Mouse (Mus musculus) cerebellum, adult 18-20 months (tissue): ENCODE measurements at regions not wholly inside any gene's neighbourhood (a gene's known extent, or its start where the extent isn't known, plus 50 kb on each side); places are given as distances from the start of the nearest gene placed in this dataset.
"Not testable (repeated sequence)": the region's sequence is repeated elsewhere in the genome, so short reads cannot be mapped to it uniquely, and the experiment has no call there.

ENCODE experiments used
- DNase-seq, 2 experiments: peaks; one replicate each; pipeline ENCODE4 v3.0.0; 2021

DNA sequence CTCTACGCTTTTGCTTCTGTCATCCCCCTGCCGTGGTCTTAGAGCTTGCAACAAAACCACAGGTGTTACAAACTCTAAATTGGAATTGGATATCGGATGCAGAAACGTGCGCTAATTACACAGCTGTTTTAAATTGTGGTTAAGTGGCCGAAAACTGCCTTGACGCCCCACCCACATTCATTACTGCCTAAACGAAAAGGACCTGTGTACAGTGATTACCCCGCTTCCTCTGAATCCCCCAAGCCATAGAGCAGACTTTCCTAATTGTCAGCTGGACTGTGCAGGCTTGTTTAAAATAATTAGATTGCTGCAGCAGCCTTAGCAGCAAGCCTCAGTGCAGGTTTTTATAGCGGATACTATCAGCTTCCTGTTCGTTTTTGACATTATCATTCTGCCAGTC lies 94.7 kb downstream of the Cxxc4 start:
- no peak for DNase-seq

DNA sequence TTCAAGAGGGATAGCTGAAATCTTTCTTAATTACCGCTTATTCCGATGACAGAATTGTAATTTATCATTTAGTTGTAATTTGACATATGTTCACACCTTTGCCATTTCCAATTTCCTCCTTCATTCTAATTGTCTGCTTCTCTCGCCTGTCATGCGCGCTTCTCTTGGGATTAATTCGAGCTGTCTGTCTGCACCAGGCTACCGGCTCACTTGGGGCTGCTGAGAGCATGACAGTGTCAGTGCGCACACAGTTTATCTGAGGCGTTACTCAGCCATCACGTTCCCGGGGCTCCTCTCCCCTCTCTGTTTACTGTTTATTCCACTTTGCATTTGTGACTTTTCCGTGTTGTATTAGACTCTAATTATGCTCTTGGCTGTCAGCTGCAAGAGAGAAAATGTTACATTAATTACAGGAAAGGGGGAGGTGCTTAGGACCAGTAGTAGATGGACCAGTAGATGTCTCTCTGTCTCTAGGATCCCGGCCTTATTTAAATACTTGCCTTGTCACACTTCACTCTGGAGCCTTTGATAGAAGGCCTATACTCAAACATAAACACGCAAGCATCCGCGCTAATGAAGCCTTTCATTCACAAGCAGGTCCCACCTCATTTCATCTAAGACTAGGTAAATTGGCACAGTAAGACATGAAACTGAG lies 95.3 kb downstream of the Cxxc4 start:
- peak in 1 of 2 experiments; percentile 1 for DNase-seq

- DNase-seq = not testable (repeated sequence)
These were observed 102.9 kb downstream of the Cxxc4 start for GRCm38 (mm10) chr3:134339093-134339695.

DNA sequence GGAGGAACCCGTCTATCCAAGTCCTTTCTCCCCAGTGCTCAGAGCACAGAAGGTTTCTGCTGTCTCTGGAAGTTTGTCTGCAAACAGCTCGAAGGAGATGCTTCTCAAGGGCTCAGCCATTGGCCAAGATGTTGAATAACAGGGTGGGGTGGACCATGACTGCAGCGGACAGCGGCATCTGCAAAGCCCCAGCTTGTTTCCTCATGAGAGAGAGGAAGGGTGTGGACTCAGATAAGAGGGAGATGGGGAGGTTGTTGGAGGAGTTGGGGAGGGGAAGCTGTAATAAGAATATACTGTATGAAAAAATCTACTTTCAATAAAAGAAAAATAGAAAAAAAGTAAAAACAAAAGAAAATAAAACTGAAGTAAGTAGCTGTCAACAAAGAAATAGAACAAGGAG lies 129.7 kb downstream of the Cxxc4 start:
- DNase-seq = no peak

- DNase-seq = no peak
These were observed 130.5 kb downstream of the Cxxc4 start for GRCm38 (mm10) chr3:134366761-134367160.

DNA sequence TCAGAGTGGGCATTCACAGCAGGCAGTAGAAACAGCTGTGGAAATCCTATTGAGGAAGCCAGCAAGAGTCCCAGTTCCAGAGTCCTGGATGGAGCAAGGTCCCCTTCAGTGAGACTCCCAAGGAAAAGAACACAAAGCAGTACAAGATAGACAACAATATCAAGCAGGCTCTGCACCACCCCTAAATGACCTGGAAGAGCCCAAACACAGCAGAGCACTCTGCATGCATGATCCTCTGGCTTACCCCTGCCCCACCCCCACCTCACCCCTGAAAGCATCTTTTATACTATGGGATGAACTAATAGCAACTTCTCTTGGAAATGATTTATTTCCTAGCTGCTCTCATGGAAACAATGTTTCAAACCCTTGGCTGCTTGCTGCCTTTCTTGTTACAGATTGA lies 132.3 kb downstream of the Cxxc4 start:
- DNase-seq = no peak

DNA sequence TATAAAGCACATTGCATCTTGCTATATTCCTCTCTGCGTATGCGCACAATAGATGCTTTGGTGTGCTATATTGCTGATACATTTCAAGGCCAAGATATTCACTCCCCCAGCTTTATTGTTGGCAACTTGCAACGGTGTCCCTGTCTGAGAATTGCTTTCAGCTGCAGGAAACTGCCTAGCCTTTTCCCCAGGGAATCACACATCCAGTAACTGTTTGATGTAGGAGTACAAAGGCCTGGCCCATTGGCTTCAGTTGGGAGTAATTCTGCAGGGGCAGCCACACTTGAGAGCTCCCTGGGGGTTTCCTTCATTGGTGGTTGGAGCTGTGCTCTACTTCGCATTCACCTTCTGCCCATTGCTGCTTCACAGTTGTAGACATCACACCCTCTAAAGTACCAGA lies 132.8 kb downstream of the Cxxc4 start:
- DNase-seq = no peak

GRCm38 (mm10) chr3:134379549-134379948 lies 143.3 kb downstream of the Cxxc4 start:
- no peak for DNase-seq

DNA sequence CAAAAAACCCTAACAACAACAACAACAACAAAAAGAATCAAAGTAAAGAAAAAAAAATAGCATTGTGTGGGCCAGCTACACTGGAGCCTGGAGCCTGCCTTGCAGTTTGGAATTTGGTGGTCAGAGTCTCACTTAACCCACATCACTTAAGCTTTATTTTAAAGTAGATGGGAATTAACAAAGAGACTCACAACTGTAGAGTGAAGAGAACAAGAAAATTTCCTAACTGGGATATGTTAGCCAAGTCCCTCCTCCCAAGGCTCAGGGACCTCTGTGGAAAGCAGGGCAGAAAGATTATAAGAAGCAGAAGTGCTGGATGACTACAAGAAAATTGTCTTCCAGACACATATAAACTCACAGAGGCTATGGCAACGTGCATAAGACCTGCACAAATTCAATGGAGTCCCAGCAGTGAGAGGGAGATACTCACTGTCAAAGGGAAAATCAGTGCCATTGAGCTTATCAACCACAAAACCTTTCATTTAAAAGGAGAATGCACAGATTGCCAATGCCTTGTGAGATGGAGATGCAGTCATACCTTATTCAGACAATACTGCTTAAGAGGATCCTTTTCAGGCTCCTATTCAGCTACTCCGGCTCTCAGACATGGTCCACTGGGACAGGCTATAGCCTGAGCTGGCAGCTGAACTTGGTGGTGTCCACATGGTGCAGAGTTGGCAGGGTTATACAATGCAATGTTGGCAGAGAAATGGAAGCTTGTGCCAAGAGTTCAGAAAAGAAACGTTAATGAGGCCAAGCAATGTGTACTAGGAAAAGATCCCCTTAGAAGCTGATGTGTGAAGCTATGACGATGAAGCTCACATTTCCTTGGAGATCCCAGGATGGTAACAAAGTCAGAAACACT lies 154.4 kb downstream of the Cxxc4 start:
- DNase-seq = peak; percentile 14 to 17

GRCm38 (mm10) chr3:134400395-134401090 lies 164.3 kb downstream of the Cxxc4 start:
- no peak for DNase-seq

GRCm38 (mm10) chr3:134415606-134416328 lies 179.5 kb downstream of the Cxxc4 start:
- no peak for DNase-seq

GRCm38 (mm10) chr3:134427633-134428032 lies 191.3 kb downstream of the Cxxc4 start:
- DNase-seq = no peak

DNA sequence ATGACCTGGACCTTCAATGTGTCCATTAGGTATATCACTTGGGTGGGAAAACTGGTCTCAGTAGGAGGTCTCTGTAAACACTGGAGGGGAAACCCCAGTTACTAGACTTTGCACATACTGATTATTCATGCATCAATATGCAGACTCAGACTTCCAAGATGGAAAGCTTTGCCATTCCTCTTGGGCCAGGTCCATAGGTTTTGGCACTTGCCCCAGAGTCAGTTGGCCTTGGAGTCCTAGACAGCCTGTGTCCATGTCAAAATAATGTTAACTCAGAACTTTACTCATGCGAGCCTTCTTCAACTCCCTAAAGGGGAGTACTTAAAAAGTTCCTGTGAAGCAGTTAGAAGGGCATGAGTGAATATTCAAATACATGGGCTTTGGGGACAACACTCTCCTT lies 230.3 kb downstream of the Cxxc4 start:
- no peak for DNase-seq

GRCm38 (mm10) chr3:134487280-134487679 lies 251.0 kb downstream of the Cxxc4 start:
- DNase-seq = no peak

GRCm38 (mm10) chr3:134489966-134490543 lies 253.8 kb downstream of the Cxxc4 start:
- no peak for DNase-seq

DNA sequence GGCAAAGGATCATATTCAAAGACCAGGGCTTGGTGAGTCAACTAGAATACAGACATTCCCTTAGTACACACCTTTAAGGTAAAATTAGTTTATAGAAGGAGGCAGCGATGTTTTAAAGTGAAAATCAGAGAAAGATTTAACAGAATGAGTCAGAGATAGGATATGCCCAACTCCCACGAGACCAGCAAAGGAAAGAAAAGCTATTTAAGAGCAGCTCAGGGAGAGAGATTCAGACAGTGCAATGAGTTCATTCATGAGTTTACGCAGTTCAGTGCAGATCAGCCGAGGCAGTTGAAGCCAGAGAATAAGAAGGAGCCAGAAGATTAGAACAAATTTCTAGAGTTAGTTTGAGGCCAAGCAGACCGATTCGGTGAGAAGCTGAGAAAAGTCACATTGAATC lies 273.4 kb downstream of the Cxxc4 start:
- no peak for DNase-seq

- DNase-seq = no peak
These were observed 289.5 kb downstream of the Cxxc4 start for GRCm38 (mm10) chr3:134525795-134526194.

- no peak for DNase-seq
These were observed 268.7 kb upstream of the Tacr3 start for GRCm38 (mm10) chr3:134560144-134560543.

DNA sequence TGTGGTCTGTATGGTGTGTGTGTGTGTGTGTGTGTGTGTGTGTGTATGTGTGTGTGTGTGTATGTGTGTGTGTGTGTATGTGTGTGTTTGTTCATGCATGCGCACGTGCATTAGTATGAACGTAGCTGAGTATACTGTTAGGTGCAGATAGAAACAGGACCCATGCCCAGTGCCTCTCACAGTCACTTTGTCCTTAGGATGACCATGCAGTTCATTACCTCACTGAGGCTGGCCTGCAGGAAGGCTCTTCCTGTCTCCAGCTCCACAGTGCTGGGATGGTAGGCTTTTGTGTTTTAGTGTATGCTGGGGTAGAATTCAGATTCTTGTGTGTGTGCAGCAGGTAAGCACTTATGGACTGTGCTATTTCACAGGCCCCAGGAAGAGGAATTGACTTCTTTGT lies 250.0 kb upstream of the Tacr3 start:
- DNase-seq = no peak

DNA sequence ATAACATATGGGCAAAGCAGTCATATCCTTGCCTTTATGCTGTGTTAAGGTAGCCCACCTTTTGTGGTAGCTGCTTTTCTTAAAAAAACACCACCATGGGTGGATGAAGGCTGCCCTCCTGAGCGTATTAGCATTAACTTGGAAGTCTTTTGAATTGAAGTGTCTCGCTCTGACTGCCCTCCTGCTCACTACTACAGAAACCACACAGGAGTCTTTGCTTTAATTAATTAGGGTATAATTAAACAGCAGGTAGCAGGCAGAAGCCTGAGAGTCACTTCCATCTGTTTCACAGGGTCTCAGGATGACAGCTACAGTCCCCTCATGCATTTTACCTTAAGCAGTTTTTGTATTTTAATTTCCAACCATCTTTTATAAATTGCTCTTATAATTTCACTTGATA lies 240.2 kb upstream of the Tacr3 start:
- no peak for DNase-seq

GRCm38 (mm10) chr3:134602919-134603318 lies 225.9 kb upstream of the Tacr3 start:
- no peak for DNase-seq

- DNase-seq = no peak
These were observed 223.4 kb upstream of the Tacr3 start for GRCm38 (mm10) chr3:134605356-134605771.
